Mouse (Mus musculus) ES-E14 (cell line): ENCODE data around the gene Psmd13. TPM values are rescaled to one million over a fixed set of nuclear protein-coding genes. Genes with fewer than 3 reads are reported as not detected.

Experiments
- DNase-seq: peaks from one replicate; pipeline ENCODE4 v3.0.0-alpha.2; 2013; ENCODE audit warnings: low read depth, low spot score
- H3K27ac ChIP-seq: 2 replicates; pipeline ENCODE4 v1.5.1; 2012; ENCODE audit warnings: low read depth, mild to moderate bottlenecking, low read length, moderate library complexity, mixed read lengths; ENCODE audit not compliant: poor library complexity, insufficient read depth, severe bottlenecking
- H3K36me3 ChIP-seq: 2 replicates; pipeline ENCODE4 v1.6.1; 2012; ENCODE audit warnings: mild to moderate bottlenecking, low read length, moderate library complexity, mixed read lengths; ENCODE audit not compliant: control insufficient read depth, poor library complexity, insufficient read depth, severe bottlenecking
- H3K4me1 ChIP-seq, 2 experiments: fragments of 150-350 bp in 1 of 2; sonication (generic) in 1 of 2; 2 replicates each; pipeline ENCODE4 v1.6.1; 2012; ENCODE audit warnings: low read length in 2 of 2, mild to moderate bottlenecking in 1 of 2, mixed read lengths in 1 of 2; ENCODE audit not compliant: control insufficient read depth in 2 of 2, insufficient read depth in 2 of 2, poor library complexity in 1 of 2
- H3K4me3 ChIP-seq, 2 experiments: fragments of 150-350 bp in 1 of 2; sonication (generic) in 1 of 2; 2 replicates each; pipeline ENCODE4 v1.5.1; 2012; ENCODE audit warnings: low read length in 2 of 2, low read depth in 1 of 2, mild to moderate bottlenecking in 1 of 2, mixed read lengths in 1 of 2; ENCODE audit not compliant: insufficient read depth in 1 of 2, poor library complexity in 1 of 2, severe bottlenecking in 1 of 2
- H3K9ac ChIP-seq: 2 replicates; pipeline ENCODE4 v1.6.1; 2012; ENCODE audit warnings: low read depth, mild to moderate bottlenecking, low read length, mixed read lengths; ENCODE audit not compliant: poor library complexity, insufficient read depth, severe bottlenecking
- H3K9me3 ChIP-seq: fragments of 150-350 bp; sonication (generic); 2 replicates; pipeline ENCODE4 v1.6.1; 2012; ENCODE audit warnings: low read depth, mild to moderate bottlenecking, low read length; ENCODE audit not compliant: control insufficient read depth, insufficient read depth
- CHD2 ChIP-seq: IDR thresholded peaks from 2 replicates; pipeline ENCODE4 v1.6.1; 2014; ENCODE audit warnings: mild to moderate bottlenecking, low read depth, low read length, inconsistent platforms
- HCFC1 ChIP-seq: IDR thresholded peaks from 2 replicates; pipeline ENCODE4 v1.6.1; 2012; ENCODE audit warnings: low read length, inconsistent platforms, borderline replicate concordance; ENCODE audit not compliant: insufficient read depth
- MAFK ChIP-seq: IDR thresholded peaks from 2 replicates; pipeline ENCODE4 v1.6.1; 2014; ENCODE audit warnings: mild to moderate bottlenecking, low read depth, low read length, inconsistent platforms; ENCODE audit not compliant: insufficient read depth
- ZC3H11A ChIP-seq: IDR thresholded peaks from 2 replicates; pipeline ENCODE4 v1.6.1; 2012; ENCODE audit warnings: low read depth, mild to moderate bottlenecking, inconsistent platforms, low read length, borderline replicate concordance
- ZNF384 ChIP-seq: IDR thresholded peaks from 2 replicates; pipeline ENCODE4 v1.6.1; 2012; ENCODE audit warnings: low read depth, low read length, inconsistent platforms
- in situ Hi-C, 2 experiments: fragments of 600-800 bp; cut with MboI; formaldehyde crosslinking; loops; one replicate each; pipeline ENCODE4 v1.15.1; 2025; ENCODE audit warnings: low sequenced_read_pairs in 2 of 2, inconsistent platforms in 1 of 2; ENCODE audit not compliant: unreplicated experiment in 2 of 2
- total RNA-seq: library from RNA; depleted of rRNA; stranded (reverse); fragments of 300-350 nt; gene quantifications from 2 replicates; pipeline ENCODE4 v1.2.3, GENCODE M21; 2012

The Psmd13 gene
- total RNA-seq, 1 experiment: 199 TPM

GRCm38 (mm10) chr7:140894031-140894430 lies 12.3 kb downstream of the Psmd13 start:
- no peak for TF ChIP-seq HCFC1
- no peak for TF ChIP-seq MAFK
- no peak for TF ChIP-seq CHD2
- no peak for TF ChIP-seq ZNF384
- no peak for TF ChIP-seq ZC3H11A
- Histone ChIP-seq H3K4me1 (no peaks in the 10 kb centered on the region), H3K9me3 (no peaks in the 10 kb centered on the region), H3K27ac (no peak overlapping the region), H3K9ac (no peak overlapping the region), H3K4me3 (no peak overlapping the region), H3K36me3 (peaks cover 50% of the 10 kb centered on the region)
- no peak for DNase-seq
- in situ Hi-C loops: loop anchor here in 1 of 2 experiments (10.0 kb wide), 1 partner anchor 49 kb away; the partner anchor contains the start of genes Odf3 and Scgb1c1

GRCm38 (mm10) chr7:140894611-140895010 lies 12.8 kb downstream of the Psmd13 start:
- Histone ChIP-seq H3K9ac (no peak overlapping the region), H3K36me3 (peaks cover 48% of the 10 kb centered on the region), H3K4me1 (no peaks in the 10 kb centered on the region), H3K9me3 (no peaks in the 10 kb centered on the region), H3K4me3 (no peak overlapping the region), H3K27ac (no peak overlapping the region)
- DNase-seq: no peak
- in situ Hi-C loops: loop anchor here in 1 of 2 experiments (10.0 kb wide), 1 partner anchor 50 kb away; the partner anchor contains the start of genes Odf3 and Scgb1c1
- no peak for TF ChIP-seq MAFK
- no peak for TF ChIP-seq CHD2
- no peak for TF ChIP-seq ZNF384
- TF ChIP-seq ZC3H11A: no peak
- TF ChIP-seq HCFC1: no peak

- DNase-seq: no peak
- no peak overlapping the region for H3K27ac ChIP-seq
- TF ChIP-seq ZNF384: no peak
- TF ChIP-seq HCFC1: no peak
- TF ChIP-seq CHD2: no peak
- no peak for TF ChIP-seq ZC3H11A
- TF ChIP-seq MAFK: no peak
- no peak overlapping the region for H3K9ac ChIP-seq
- peaks cover 3% of the 10 kb centered on the region in 2 experiments; a peak in 1 of 4 replicates for H3K4me1 ChIP-seq
- no peaks in the 10 kb centered on the region for H3K9me3 ChIP-seq
- no peak overlapping the region for H3K4me3 ChIP-seq
- in situ Hi-C loops: loop anchor here in 1 of 2 experiments (10.0 kb wide), 1 partner anchor 53 kb away; the partner anchor contains the start of genes Odf3 and Scgb1c1
- H3K36me3 ChIP-seq: peaks cover 29% of the 10 kb centered on the region
Observed at GRCm38 (mm10) chr7:140897863-140898262, 16.1 kb downstream of the Psmd13 start.

- DNase-seq: no peak
- peaks cover 26% of the 10 kb centered on the region for H3K36me3 ChIP-seq
- H3K4me3 ChIP-seq: no peak overlapping the region
- H3K27ac ChIP-seq: no peak overlapping the region
- TF ChIP-seq ZC3H11A: no peak
- no peak for TF ChIP-seq ZNF384
- in situ Hi-C loops: loop anchor here in 1 of 2 experiments (10.0 kb wide), 1 partner anchor 54 kb away; the partner anchor contains the start of genes Odf3 and Scgb1c1
- H3K9me3 ChIP-seq: no peaks in the 10 kb centered on the region
- H3K4me1 ChIP-seq: peaks cover 3 to 5% of the 10 kb centered on the region in 2 experiments; a peak in 1 of 4 replicates
- no peak overlapping the region for H3K9ac ChIP-seq
Observed at GRCm38 (mm10) chr7:140899121-140899520, 17.4 kb downstream of the Psmd13 start.

- Histone ChIP-seq H3K9me3 (no peaks in the 10 kb centered on the region), H3K4me3 (no peak within 1 kb of the TSS), H3K36me3 (peaks cover 23% of the 10 kb centered on the region), H3K9ac (no peak within 1 kb of the TSS), H3K4me1 (peaks cover 3 to 5% of the 10 kb centered on the region in 2 experiments; a peak in 1 of 4 replicates), H3K27ac (no peak within 1 kb of the TSS)
- no peak for TF ChIP-seq ZC3H11A
- TF ChIP-seq HCFC1: no peak
- no peak for TF ChIP-seq CHD2
- no peak for TF ChIP-seq ZNF384
- no peak for TF ChIP-seq MAFK
- in situ Hi-C loops: loop anchor here in 1 of 2 experiments (5.0 kb wide), 1 partner anchor 58 kb away; no protein-coding TSS in a partner anchor
- no peak for DNase-seq
Observed at GRCm38 (mm10) chr7:140900220-140900619, 18.5 kb downstream of the Psmd13 start, which contains the start of gene Cox8b. Gene Cox8b (minus strand): TSS chr7:140900446.
